10 mouse cellular contexts compared by ENCODE assay signal in genomic region chr12:39956396-39956795, GRCm38 (mm10).
DNase-seq lines count a peak whose midpoint lies in the region; ATAC-seq lines count a peak whose summit lies in the region.
"Had no signal": no experiment of that assay in that cellular context is flagged by ENCODE, and none has a peak within 500 bp of the region (broad histone marks: within the 10 kb centered on the region; RNA-seq: fewer than 3 reads in every experiment).

No protein-coding gene starts in this region.

- ATAC-seq in hindbrain, embryonic 15.5 days (ENCODE audit: low FRiP score, low read depth), result peak; percentile 95
- ATAC-seq in erythroid progenitor cell, adult 5-6 weeks (replicated peaks; ENCODE audit: low FRiP score, poor library complexity, severe bottlenecking), result no peak

- 0 out of 2 replicates have a peak, but pooled peaks cover 19% of the 10 kb centered on the region for H3K4me1 ChIP-seq in hindbrain, embryonic 15.5 days (replicated peaks)

- H3K36me3 ChIP-seq in hindbrain, embryonic 15.5 days, result no peaks in the 10 kb centered on the region
- H3K36me3 ChIP-seq: limb, embryonic 15.5 days had no signal

- H3K27me3 ChIP-seq in hindbrain, embryonic 15.5 days, result no peaks in the 10 kb centered on the region
- H3K27me3 ChIP-seq: limb, embryonic 15.5 days had no signal

- H3K9ac ChIP-seq in hindbrain, embryonic 15.5 days, result peak overlapping the region; percentile 25; the same call in 1 of the 2 replicates
- H3K9ac ChIP-seq: limb, embryonic 15.5 days had no signal

- peak overlapping the region; percentile 53 for H3K4me2 ChIP-seq in hindbrain, embryonic 15.5 days
- H3K4me2 ChIP-seq: limb, embryonic 15.5 days had no signal

- peak overlapping the region; percentile 33 for H3K4me3 ChIP-seq in hindbrain, embryonic 15.5 days
- H3K4me3 ChIP-seq: erythroblast, embryonic 14.5 days; limb, embryonic 15.5 days had no signal

- peak; percentile 26 to 57 for DNase-seq in adrenal gland, postnatal 36 days
- peak; percentile 40 to 84 for DNase-seq in cerebellum, postnatal 4 days (ENCODE audit: low spot score in 2 of 2)
- DNase-seq in gastrocnemius, postnatal 25 days, result peak; percentile 18
- peak; percentile 50 to 60 for DNase-seq in left cerebral cortex, postnatal 14 days (ENCODE audit: low spot score in 2 of 2)
- DNase-seq in right cerebral cortex, adult 18-20 months, result peak; percentile 32
- no peak for DNase-seq in thymus, postnatal 4 days

- intact Hi-C loops in left cerebral cortex, postnatal 14 days (cut with DNase I), result loop anchor here (2.0 kb wide), 1 partner anchor 80 kb away; no protein-coding TSS in a partner anchor

- no peaks in the 10 kb centered on the region for H3K9me3 ChIP-seq in hindbrain, embryonic 15.5 days
- H3K9me3 ChIP-seq: limb, embryonic 15.5 days had no signal

- H3K27ac ChIP-seq in hindbrain, embryonic 15.5 days (replicated peaks), result peak overlapping the region; percentile 61
- H3K27ac ChIP-seq: limb, embryonic 15.5 days had no signal

- WGBS in hindbrain, embryonic 15.5 days, result 12% methylated on average over 15 of the region's 15 CpGs
